Mouse (Mus musculus) erythroid progenitor cell, adult 5-6 weeks (primary cell): ENCODE data around the gene Chst11. TPM values are rescaled to one million over a fixed set of nuclear protein-coding genes. Genes with fewer than 3 reads are reported as not detected.

Experiments used
- ATAC-seq: replicated peaks from 2 replicates; pipeline ENCODE4 v1.8.0; 2016; ENCODE audit warnings: moderate number of reproducible peaks, mild to moderate bottlenecking, moderate TSS enrichment, inconsistent platforms; ENCODE audit not compliant: poor library complexity, low FRiP score, severe bottlenecking
- total RNA-seq, 2 experiments: library from RNA; stranded (forward) in 1 of 2; stranded (reverse) in 1 of 2; fragments of 150-400 nt in 1 of 2; fragments of 186-747, 209-891 nt in 1 of 2; gene quantifications; 2 replicates each; pipeline versions ENCODE4 v1.2.3 to v1.2.4; 2015 to 2017; ENCODE audit warnings: low replicate concordance in 2 of 2

Chst11 gene
- total RNA-seq, 2 experiments from 2014 or later, result 15.9 to 17.2 TPM

- no peak for ATAC-seq
Measured at GRCm38 (mm10) chr10:83129624-83130218, 144.4 kb downstream of the Chst11 start.

DNA sequence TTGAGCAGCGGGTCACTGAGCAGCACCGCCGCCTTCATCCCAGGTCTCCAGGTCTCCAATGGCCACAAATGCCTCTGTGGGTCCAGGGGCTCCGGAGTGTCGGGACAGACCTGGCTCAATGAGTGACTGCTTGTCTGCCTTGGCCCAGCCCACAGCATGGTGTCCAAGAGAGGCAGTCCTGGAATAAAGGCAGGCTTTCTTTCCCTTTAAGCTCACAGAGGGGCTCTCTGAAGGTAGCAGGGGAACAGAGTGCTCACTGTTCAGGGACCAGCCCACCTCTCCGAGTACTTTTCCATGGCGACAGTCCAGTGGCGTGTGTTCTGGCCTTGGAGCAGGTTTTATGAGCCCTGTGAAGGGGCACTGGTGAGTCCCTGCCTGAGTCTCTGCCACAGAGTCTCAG lies 145.3 kb downstream of the Chst11 start:
- no peak for ATAC-seq

GRCm38 (mm10) chr10:83131884-83132283 lies 146.6 kb downstream of the Chst11 start:
- ATAC-seq, result no peak

GRCm38 (mm10) chr10:83133866-83134570 lies 148.7 kb downstream of the Chst11 start:
- no peak for ATAC-seq

GRCm38 (mm10) chr10:83134896-83135295 lies 149.6 kb downstream of the Chst11 start:
- ATAC-seq, result no peak

DNA sequence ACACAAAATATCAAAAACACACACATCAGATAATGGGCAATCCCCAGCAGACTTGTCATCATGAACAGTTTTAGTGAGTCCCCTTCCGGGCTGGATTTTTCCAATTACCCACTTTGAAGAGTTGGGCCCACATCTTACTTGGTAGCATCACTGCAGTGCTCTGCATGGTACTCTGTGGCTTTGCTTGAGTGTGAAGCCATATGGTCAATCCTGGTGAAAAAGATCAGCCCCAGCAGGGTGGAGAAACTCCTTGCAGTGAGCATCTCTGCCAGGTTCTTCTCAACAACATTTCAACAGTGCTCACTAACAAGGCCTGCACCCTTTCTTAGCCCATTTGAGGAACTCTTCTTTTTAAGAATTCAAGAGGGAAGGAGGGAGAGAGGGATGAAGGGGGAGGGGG lies 150.7 kb downstream of the Chst11 start:
- ATAC-seq, result no peak

GRCm38 (mm10) chr10:83137103-83137502 lies 151.8 kb downstream of the Chst11 start:
- no peak for ATAC-seq

GRCm38 (mm10) chr10:83139276-83139675 lies 154.0 kb downstream of the Chst11 start:
- ATAC-seq, result no peak

- no peak for ATAC-seq
Measured at GRCm38 (mm10) chr10:83140258-83140936, 155.1 kb downstream of the Chst11 start.

DNA sequence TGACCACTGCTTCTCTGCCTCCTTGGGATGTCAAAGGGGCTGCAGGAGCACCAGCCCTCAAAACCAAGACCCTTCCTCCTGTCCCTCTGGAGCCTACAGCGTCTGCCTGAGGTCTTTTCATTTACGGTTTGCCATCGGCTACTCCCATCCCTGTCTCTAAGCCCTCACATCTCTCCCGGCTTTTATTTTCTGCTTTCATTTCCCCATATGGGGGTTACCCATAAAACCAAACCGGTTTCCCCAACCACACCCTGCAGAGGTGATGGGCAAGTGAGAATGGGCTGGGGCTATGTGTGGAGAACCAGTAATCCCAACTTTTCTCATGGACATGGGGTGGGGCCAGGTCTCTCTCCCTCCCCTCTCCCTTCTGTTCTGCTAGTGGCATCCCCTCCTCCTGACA lies 156.1 kb downstream of the Chst11 start:
- no peak for ATAC-seq

- ATAC-seq, result no peak
Measured at GRCm38 (mm10) chr10:83143049-83143448, 157.8 kb downstream of the Chst11 start.

DNA sequence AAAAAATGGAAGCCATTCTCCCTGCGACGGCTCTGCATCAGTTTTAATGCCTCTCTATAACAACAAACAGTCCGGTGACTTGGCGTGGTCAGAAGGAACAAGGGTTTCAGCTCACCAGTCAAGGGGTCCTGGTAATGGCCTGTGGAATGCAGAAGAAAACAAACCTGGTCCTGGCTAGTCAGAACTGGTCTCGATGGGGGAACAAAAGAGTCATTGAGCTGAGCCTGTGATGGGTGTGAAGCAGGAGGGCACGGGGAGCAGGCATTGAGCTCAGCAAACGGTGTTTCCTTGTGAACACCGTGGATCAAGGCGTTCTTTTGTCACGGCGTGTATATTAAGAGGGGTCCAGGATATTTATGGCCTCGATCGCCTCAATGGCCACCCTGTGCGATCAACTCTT lies 160.5 kb downstream of the Chst11 start:
- no peak for ATAC-seq

DNA sequence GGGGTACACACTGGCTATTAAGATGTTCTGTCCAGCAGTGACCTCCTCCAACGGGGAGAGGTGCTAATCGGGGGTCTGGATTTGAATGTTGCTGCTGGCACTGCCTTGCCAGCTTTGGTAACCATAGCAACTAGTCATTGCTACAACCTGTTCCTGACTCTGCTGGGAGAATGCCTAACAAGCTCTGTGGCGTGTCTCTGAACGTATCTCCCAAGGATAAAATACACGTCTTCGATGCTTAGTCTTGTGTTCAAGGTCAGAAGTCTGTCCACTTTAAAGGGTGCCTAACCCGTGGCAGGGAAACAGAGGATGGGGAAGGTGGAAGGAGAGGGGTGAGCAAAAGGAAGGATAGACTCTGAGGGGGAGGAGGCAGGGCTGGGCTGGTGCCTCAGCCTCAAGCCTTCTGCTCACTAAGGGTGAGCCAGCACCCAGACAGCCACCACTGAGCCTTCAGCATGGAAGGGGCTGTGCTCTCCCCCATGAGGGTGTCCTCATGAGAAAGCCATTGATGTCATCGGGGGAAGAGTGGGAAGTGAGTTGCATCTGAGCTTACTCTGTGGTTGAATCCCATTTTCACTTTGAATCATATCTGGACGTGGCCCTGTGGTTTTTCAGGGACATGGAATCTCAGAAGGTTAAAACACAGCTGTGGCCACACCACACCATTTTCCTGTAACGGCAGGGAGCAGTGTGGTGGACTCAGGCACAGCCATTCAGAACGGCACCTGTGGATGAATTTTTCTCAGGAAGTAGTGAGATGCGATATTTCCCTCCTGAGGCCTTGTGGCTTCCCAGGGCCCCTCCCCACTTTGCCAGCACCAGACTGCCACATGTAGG lies 164.3 kb downstream of the Chst11 start:
- no peak for ATAC-seq

DNA sequence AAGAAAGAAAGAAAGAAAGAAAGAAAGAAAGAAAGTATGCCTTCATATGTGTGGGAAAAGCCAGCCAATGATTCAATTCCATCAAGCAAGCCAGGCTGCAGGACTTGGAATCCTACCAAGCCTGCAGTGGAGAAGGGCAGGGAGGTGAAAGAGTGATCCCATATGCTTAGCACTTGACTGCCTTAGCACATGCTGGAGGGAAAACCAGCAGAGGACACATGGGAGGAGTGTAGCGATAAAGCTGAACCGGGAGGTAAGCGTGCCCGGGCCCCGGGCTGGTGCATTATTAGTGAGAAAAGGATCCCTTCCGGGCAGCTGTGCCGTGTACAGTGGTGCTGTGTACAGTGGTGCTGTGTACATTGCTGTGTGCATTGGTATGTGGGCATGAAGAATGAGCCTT lies 165.3 kb downstream of the Chst11 start:
- no peak for ATAC-seq

- ATAC-seq, result no peak
Measured at GRCm38 (mm10) chr10:83151362-83151761, 166.1 kb downstream of the Chst11 start.

GRCm38 (mm10) chr10:83151896-83152685 lies 166.8 kb downstream of the Chst11 start:
- no peak for ATAC-seq

- no peak for ATAC-seq
Measured at GRCm38 (mm10) chr10:83152723-83153122, 167.4 kb downstream of the Chst11 start.

- ATAC-seq, result no peak
Measured at GRCm38 (mm10) chr10:83153374-83153773, 168.1 kb downstream of the Chst11 start.

- peak; percentile 58 for ATAC-seq
Measured at GRCm38 (mm10) chr10:83153887-83154286, 168.6 kb downstream of the Chst11 start.

GRCm38 (mm10) chr10:83157289-83157688 lies 172.0 kb downstream of the Chst11 start:
- ATAC-seq, result no peak
